Mouse (Mus musculus) fat pad, adult 2 months (tissue): ENCODE measurements around the gene Cd36.

ENCODE experiments used
- DNase-seq: peaks from one replicate; pipeline ENCODE4 v3.0.0-alpha.2; 2011; ENCODE audit warnings: low read depth, low spot score; ENCODE audit errors: extremely low read depth

Cd36 gene

DNA sequence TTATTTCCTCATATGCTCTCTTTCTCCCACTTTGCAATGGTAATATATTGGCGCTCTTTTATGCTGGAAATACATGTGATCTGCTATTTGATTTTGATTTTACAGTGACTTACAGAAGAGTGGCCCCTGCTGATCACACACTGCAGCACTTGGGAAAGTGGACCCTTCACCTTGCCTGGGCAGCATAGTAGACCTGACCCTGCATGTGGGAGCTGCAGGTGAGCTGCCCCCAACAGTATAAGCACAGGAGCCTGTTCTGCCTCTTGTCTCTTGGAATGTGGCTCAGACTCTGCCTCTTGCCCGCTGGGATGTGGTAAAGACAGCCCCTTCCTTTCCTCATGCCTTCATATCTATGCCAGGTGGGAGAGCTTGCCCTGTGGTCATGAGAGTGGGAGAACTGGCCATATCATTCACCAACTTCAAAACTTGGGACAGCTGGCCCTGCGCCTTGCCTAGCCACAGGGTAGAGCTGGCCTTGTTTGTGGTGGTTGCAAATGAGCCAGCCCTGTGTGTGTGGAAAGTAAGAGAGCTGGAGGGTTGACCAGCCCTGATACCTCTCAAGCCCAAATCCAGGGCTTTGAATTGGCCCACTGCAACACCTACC, 81.7 kb downstream of the Cd36 start:
- no peak for DNase-seq

DNA sequence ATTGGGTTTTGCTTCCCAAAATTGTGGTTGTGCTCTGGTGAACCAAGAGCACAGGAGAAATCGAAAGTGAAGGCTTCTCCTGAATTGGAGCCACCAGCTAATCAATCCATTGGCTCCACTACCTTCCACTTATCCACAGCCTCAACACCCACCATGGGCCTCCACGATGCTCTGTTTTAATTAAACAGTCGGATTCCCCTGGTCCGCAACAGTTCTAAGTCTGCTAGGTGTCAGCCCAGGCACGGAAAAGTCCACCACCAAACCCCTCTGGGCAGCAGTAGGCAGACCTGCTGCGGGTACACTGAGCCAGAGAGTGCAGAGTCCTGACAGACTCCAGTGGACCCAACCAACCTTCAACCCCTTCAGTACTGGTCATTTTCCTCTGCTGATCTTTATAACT, 112.0 kb downstream of the Cd36 start:
- DNase-seq, result peak; percentile 4

DNA sequence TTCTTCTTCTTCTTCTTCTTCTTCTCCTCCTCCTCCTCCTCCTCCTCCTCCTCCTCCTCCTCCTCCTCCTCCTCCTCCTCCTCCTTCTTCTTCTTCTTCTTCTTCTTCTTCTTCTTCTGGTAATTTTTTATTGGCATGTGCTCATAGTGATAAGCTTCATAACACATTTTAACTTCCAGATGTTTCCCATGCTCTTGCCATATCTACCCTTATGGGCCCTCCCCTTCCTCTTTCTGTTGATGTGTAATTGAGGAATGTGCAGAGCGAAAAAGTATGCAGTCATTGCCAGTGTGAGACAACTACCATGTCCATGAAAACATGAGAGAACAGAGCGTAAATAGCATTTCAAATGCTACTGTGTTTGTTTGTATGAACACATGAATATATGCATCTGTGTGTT, 118.3 kb downstream of the Cd36 start:
- no peak for DNase-seq

DNA sequence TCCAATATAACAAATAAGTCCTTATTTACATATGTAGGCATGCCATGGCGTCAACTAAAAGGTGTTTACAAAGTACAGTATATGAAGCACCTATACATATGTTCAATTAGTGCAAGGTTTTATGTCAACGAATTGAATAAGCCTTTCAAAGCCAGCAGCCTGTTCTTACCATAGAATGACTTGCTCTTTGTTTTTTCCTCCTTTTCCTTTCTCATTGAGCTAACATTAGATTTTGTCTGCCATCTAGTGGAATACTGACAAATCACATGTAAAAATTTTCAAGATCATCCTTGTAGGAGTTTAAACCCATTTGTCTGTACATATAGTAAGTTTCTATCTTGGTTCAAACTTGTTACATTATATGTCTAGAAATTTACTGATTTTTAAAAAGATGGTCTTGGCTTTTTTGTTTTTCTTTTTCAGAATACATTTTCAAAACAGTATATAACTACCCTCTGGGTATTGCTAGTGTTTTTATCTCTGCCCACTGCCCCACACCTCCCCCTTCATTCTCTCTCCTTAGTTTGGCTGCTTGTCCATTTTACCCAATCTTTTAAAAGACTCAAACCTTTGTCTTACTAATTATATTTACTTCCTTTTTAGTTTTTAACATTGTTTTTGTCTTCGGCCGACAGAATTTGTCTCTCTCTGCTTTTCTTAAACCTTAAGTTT, 122.5 kb downstream of the Cd36 start:
- DNase-seq, result peak; percentile 5

DNA sequence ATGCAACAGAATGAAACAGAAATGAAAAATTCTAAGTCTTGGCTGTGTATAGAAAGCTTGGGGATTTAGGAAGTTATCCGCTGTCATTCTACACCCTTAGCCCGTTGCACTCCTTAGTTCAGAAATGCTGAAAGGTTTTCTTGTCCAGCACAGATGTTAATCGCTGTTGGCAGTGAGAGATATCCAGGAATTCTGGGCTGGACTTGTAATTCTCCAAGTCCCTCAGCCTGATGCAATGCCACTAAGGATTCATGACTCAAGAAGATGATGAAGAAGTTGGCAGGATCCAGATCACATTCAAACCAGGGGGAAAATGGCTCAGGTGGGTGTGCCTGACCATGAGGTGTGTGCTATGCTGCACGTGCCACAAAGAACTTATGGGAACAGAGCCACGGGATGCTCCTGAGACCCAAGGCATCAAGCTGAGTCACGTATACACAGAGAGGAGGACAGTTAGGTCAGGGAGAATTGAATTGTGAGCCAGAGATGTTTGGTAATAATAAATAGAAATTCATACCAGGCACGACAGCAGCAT, 135.1 kb downstream of the Cd36 start:
- DNase-seq, result no peak

DNA sequence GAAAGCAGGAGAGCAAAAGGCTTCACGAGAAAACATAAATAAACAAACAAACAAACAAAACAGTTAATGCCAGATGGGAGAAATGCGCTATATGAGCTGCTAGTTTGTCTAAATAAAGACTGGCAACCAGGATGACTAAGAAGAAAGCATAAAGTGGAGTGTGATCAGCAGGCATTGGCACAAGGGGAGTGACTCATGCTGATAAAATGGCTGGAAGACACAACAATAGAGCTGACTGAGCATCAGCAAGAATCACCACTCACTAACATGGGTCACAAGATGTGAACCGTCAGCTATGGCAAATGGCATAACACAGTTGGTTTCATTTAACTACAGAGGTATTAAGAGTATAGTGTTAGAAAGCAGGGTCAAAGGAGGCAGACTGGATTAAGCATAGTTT, 140.3 kb downstream of the Cd36 start:
- no peak for DNase-seq

DNA sequence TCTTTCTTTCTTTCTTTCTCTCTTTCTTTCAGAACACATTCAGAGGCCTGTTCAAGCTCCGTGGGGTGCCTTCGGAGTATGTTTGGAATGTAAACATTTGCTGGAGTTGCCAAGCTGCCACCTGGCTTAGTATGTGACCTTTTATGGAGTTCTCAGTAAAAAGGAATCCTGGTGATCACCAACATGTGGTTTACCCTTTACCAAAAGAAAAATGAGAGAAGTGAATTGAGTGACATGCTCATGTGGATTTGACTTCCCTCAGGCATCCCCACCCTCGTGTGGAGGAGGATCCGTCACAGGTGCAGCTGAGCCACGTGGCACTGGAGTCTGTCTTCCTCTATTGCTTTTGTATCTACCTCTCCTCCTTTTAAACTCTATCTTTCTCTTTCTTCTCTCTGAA, 141.5 kb downstream of the Cd36 start:
- no peak for DNase-seq

DNA sequence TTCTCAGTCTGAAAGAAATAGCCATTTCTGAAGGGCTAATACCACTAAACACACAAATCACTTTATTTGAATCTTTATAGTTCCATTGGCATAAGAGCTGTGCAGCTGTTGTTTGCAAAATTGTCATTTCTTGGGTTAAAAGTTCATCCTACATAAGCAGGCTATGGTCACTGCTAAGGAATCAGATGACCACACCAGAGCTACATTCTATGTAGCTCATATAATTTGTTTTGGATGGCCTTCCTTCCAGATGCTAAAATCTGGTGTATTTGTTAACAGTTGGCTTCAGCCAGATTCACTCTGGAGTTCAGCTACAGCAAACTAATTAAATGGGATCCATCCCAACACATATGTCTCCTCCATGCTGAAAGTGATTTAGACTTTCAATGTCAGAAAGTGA, 142.1 kb downstream of the Cd36 start:
- DNase-seq, result no peak

DNA sequence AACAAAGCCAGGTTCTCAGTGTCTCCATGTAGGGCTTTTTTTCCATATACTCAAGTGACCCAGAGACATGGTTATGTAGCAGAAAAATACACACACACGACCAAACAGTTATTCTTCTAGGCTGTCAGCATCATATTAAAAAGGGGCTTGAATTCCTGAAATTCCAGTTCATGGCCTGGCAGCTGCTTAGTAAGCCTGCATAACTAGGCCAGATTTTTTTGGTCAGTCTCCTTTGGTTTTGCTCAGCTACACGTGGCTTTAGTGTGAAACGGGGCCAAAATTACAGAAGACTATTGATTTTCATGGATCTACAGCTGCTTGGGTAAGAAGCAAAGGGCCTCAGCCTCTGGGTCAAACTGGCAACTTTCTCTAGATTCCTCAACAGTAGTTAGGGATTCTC, 148.8 kb downstream of the Cd36 start:
- DNase-seq, result no peak
